Mouse (Mus musculus): ENCODE results near the gene Zfp13. TPM values are rescaled to one million over a fixed set of nuclear protein-coding genes. Genes with fewer than 3 reads are reported as not detected.
"Not testable (repeated sequence)": the region's sequence is repeated elsewhere in the genome, so short reads cannot be mapped to it uniquely, and the experiment has no call there.

Gene Zfp13
- total RNA-seq (2022), result 1 to 10 TPM; 2.8 to 3.9 (median 3.2) TPM

- DNase-seq (ENCODE audit: low spot score in 2 of 2), result peak; percentile 65 to 76
Measured at GRCm38 (mm10) chr17:23598582-23599552, at the start of gene Zfp13. Gene Zfp13, minus strand, starts transcription at chr17:23599487.

- DNase-seq (ENCODE audit: low spot score in 2 of 2), result no peak
Measured at GRCm38 (mm10) chr17:23645894-23646293, 46.6 kb upstream of the Zfp13 start.

GRCm38 (mm10) chr17:23644613-23645495 lies 45.6 kb upstream of the Zfp13 start, which contains the start of gene Mmp25:
Gene Mmp25, minus strand, starts transcription at chr17:23645277.
- no peak for DNase-seq (ENCODE audit: low spot score in 2 of 2)

GRCm38 (mm10) chr17:23631241-23631640 lies 32.0 kb upstream of the Zfp13 start:
- DNase-seq (ENCODE audit: low spot score in 2 of 2), result no peak

GRCm38 (mm10) chr17:23630195-23631020 lies 31.1 kb upstream of the Zfp13 start:
- DNase-seq (ENCODE audit: low spot score in 2 of 2), result peak; percentile 59 to 63

GRCm38 (mm10) chr17:23627813-23628212 lies 28.5 kb upstream of the Zfp13 start:
- no peak for DNase-seq (ENCODE audit: low spot score in 2 of 2)

- no peak for DNase-seq (ENCODE audit: low spot score in 2 of 2)
Measured at GRCm38 (mm10) chr17:23620351-23620750, 21.1 kb upstream of the Zfp13 start.

GRCm38 (mm10) chr17:23617087-23617486 lies 17.8 kb upstream of the Zfp13 start:
- DNase-seq (ENCODE audit: low spot score in 2 of 2), result no peak

- DNase-seq (ENCODE audit: low spot score in 2 of 2), result peak in 1 of 2 experiments; percentile 5
Measured at GRCm38 (mm10) chr17:23610361-23610800, 11.1 kb upstream of the Zfp13 start.

- no peak for DNase-seq (ENCODE audit: low spot score in 2 of 2)
Measured at GRCm38 (mm10) chr17:23609612-23610011, 10.3 kb upstream of the Zfp13 start.

- no peak for DNase-seq (ENCODE audit: low spot score in 2 of 2)
Measured at GRCm38 (mm10) chr17:23605220-23605619, 5.9 kb upstream of the Zfp13 start.

- no peak for DNase-seq (ENCODE audit: low spot score in 2 of 2)
Measured at GRCm38 (mm10) chr17:23604394-23604793, 5.1 kb upstream of the Zfp13 start.

- no peak for DNase-seq (ENCODE audit: low spot score in 2 of 2)
Measured at GRCm38 (mm10) chr17:23603542-23603941, 4.3 kb upstream of the Zfp13 start.

GRCm38 (mm10) chr17:23603077-23603476 lies 3.8 kb upstream of the Zfp13 start:
- no peak for DNase-seq (ENCODE audit: low spot score in 2 of 2)

- DNase-seq (ENCODE audit: low spot score in 2 of 2), result no peak
Measured at GRCm38 (mm10) chr17:23601836-23602585, 2.7 kb upstream of the Zfp13 start.

- DNase-seq (ENCODE audit: low spot score in 2 of 2), result no peak
Measured at GRCm38 (mm10) chr17:23600641-23601622, 1.6 kb upstream of the Zfp13 start, which contains the start of gene Zscan10. Gene Zscan10, plus strand, starts transcription at chr17:23600856.

GRCm38 (mm10) chr17:23599605-23600063 lies 347 bp upstream of the Zfp13 start:
- DNase-seq (ENCODE audit: low spot score in 2 of 2), result no peak

- not testable (repeated sequence) for DNase-seq (ENCODE audit: low spot score in 2 of 2)
Measured at GRCm38 (mm10) chr17:23595139-23595538, 4.1 kb downstream of the Zfp13 start.

GRCm38 (mm10) chr17:23592926-23593300 lies 6.4 kb downstream of the Zfp13 start:
- no peak for DNase-seq (ENCODE audit: low spot score in 2 of 2)

Data from gastrocnemius, adult 8-10 months (tissue).